Mouse (Mus musculus) hematopoietic multipotent progenitor cell, adult 10-12 weeks (in vitro differentiated cells): ENCODE results near the gene Tmem267. TPM values are rescaled to one million over a fixed set of nuclear protein-coding genes. Genes with fewer than 3 reads are reported as not detected.

Experiments
- polyA plus RNA-seq: library from polyadenylated mRNA; stranded (reverse); fragments of >175 nt; gene quantifications from 2 replicates; pipeline ENCODE4 v1.2.3, GENCODE M21; 2012; ENCODE audit warnings: low replicate concordance

Tmem267 gene
- 1.1 and 1.2 TPM in 2 replicates for polyA plus RNA-seq

DNA sequence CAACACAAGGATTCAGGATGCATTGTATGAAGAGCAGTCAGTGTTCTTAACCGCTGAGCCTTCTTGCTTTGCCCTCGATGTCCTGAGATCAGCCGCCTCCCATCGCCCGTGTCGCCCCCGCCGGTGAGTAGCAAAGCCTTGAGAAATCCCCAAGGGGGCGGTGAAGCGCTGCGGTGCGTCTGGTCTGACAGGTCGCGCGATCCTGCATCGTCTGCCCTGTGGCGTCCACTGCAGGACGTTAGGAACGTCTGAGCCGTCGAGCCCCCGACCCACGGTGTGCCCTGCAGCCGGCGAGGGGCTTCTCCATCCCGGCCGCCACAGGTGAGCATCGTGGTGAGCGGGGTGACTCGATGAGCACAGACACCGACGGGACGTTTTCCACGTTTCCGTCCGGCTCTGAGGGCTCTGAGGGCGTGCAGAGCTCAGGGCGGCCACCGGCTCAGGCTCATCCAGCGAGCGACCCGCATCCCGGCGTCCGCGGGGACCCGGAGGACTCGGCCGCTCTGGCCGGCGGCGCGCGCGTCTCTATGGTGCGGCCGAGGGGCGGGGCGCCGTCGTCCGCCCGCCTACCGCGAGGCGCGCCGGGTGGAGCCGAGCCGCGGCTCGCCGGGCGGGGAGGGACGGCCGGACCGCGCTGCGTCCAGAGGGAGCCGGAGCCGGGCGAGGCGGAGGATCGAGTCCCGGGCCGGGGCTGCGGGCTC is at the start of gene Tmem267, which contains the start of gene 3110070M22Rik:
Tmem267 (plus strand) TSS at position 160 of the 701 bp plus-strand sequence.
3110070M22Rik (minus strand) TSS at position 504 of the 701 bp plus-strand sequence.

DNA sequence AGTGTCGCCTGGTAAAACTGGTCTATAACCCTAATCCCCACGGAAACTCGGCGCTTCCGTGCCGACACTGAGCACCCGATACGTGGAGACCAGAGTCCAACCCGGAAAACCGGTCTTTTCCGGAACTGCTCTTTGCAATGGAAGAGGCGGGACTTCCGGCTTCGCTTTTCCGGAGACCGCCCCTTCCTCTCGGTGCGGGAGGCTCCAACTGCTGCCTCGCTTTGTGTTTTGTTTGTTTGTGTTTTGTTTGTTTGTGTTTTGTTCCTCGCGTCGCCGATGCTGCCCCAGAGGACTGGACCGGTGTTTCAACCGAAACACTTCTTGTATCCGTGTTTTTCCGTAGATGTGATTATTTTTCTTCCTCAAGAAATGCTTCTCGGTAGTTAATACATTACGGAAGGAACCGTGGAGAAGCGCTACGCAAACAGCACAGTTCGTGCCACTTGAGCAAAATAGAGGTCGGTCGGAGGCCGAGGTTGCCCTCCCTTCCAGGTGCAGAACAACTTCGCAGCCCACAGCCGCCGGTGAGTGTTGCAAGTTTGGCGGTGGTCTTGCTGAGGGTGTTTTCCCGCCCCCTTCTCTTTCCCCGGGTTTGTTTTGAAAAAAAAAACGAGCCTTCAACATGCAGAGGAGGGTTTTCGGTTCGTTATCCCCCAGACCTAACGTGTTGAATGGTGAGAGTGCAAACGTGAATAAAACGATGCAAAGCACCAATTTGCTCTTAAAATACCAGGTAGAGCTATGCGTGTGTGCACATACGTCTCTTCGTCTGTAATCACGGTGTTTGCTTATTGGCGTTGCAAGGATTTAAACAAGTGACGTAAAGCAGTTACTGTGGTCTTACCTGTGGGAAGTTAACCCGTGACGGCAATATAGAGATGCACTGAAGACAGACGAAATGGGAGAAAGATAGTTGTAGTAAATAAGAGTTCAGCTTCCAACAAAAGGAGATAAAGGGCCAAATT is 25.0 kb upstream of the Tmem267 start, which contains the start of gene 4833420G17Rik:
4833420G17Rik (plus strand) TSS at position 173 of the 965 bp plus-strand sequence.

DNA sequence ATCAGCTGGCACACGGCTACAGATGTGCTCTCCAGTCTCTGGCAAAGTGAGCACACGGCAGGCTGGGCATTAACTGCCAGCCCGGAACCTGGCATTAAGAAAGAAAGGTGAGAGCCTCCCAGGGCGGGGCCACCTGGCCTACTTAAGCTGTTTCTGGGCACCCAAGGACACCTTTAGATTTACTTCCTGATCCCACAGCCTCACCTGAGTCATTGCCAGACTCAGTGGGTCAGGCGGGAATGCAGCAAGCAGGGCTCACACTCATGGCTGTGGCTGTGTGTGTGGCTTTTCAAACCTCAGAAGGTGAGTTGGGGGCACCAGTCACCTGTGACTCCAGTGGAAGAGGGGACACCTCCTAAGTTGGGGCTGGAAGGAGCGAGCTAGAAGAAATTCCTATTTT is 135.8 kb downstream of the Tmem267 start, which contains the start of gene Ccl28:
Ccl28 (plus strand) TSS at position 186 of the 400 bp plus-strand sequence.

Other genes with a start within 250 kb of the Tmem267 start
- 15.6 and 32.4 TPM in 2 replicates for gene Paip1, start 59.4 kb upstream of the Tmem267 start, polyA plus RNA-seq
- gene 4833420G17Rik, start 25.3 kb upstream of the Tmem267 start, polyA plus RNA-seq, result 8.1 and 18.2 TPM in 2 replicates
- 0.59 and 2.2 TPM in 2 replicates for gene 3110070M22Rik, start 344 bp downstream of the Tmem267 start, polyA plus RNA-seq
- gene Ccl28, start 135.8 kb downstream of the Tmem267 start, polyA plus RNA-seq, result not detected in 2 replicates
- gene Hmgcs1, start 202.3 kb downstream of the Tmem267 start, polyA plus RNA-seq, result 1.9 and 4.7 TPM in 2 replicates